Mouse (Mus musculus) heart, embryonic 16.5 days (tissue): ENCODE measurements around the gene Fhdc1. TPM values are rescaled to one million over a fixed set of nuclear protein-coding genes. Genes with fewer than 3 reads are reported as not detected.

Source experiments
- ATAC-seq: fragments of 200-750 bp; cut with Nextera tagmentation; replicated peaks from 2 replicates; pipeline ENCODE4 v1.8.0; 2017; ENCODE audit warnings: moderate number of reproducible peaks; ENCODE audit not compliant: insufficient read depth, low FRiP score; ENCODE audit errors: extremely low read depth
- H3K27ac ChIP-seq: fragments of 300-500 bp; sonication (generic); 2 replicates; pipeline ENCODE4 v1.5.1; 2014; ENCODE audit warnings: mild to moderate bottlenecking, low read length, control low read depth, moderate library complexity
- H3K27me3 ChIP-seq: fragments of 300-500 bp; sonication (generic); 2 replicates; pipeline ENCODE4 v1.6.1; 2014; ENCODE audit warnings: low read length, mixed read lengths; ENCODE audit not compliant: control insufficient read depth, insufficient read depth
- H3K36me3 ChIP-seq: fragments of 300-500 bp; sonication (generic); 2 replicates; pipeline ENCODE4 v1.6.1; 2014; ENCODE audit not compliant: control insufficient read depth, insufficient read depth
- H3K4me1 ChIP-seq: fragments of 300-500 bp; sonication (generic); 2 replicates; pipeline ENCODE4 v1.6.1; 2014; ENCODE audit warnings: low read length, mixed read lengths; ENCODE audit not compliant: control insufficient read depth, insufficient read depth
- H3K4me2 ChIP-seq: fragments of 300-500 bp; sonication (generic); 2 replicates; pipeline ENCODE4 v1.6.1; 2014; ENCODE audit warnings: low read depth, mild to moderate bottlenecking, control low read depth, low read length
- H3K4me3 ChIP-seq: fragments of 300-500 bp; sonication (generic); 2 replicates; pipeline ENCODE4 v1.5.1; 2014; ENCODE audit warnings: mild to moderate bottlenecking, control low read depth, low read length
- H3K9ac ChIP-seq: fragments of 300-500 bp; sonication (generic); 2 replicates; pipeline ENCODE4 v1.6.1; 2014; ENCODE audit warnings: low read length, control low read depth
- H3K9me3 ChIP-seq: fragments of 300-500 bp; sonication (generic); replicated peaks from 2 replicates; pipeline ENCODE4 v1.6.1; 2016; ENCODE audit warnings: low read length; ENCODE audit not compliant: control insufficient read depth
- WGBS: fragments of 180-500 bp; shearing (Covaris S2); extraction: QIAGEN DNeasy Blood & Tissue Kit; methylation state at CpG from one replicate; pipeline ENCODE4 v1.1.7; 2014; 5-methylcytosine and 5-hydroxymethylcytosine counted together
- polyA plus RNA-seq: library from polyadenylated mRNA; unstranded; fragments of >200 nt; fragmentation: Nextera tagmentation; extraction: Ambion mirVana; gene quantifications from 2 replicates; pipeline ENCODE4 v1.2.1, GENCODE M21; 2015

Fhdc1 gene
- polyA plus RNA-seq, 1 experiment from 2014 or later, result 1.7 TPM

- Histone ChIP-seq H3K4me3 (no peak overlapping the region), H3K27me3 (0 out of 2 replicates have a peak, but pooled peaks cover 9% of the 10 kb centered on the region), H3K36me3 (no peaks in the 10 kb centered on the region), H3K27ac (no peak overlapping the region), H3K4me1 (no peaks in the 10 kb centered on the region), H3K9ac (no peak overlapping the region), H3K9me3 (no peaks in the 10 kb centered on the region), H3K4me2 (no peak overlapping the region)
- 73% methylated on average over 9 of the region's 9 CpGs for WGBS
- ATAC-seq, result no peak
Measured at GRCm38 (mm10) chr3:84449015-84449414, 31.2 kb downstream of the Fhdc1 start.

- Histone ChIP-seq H3K27me3 (0 out of 2 replicates have a peak, but pooled peaks cover 12% of the 10 kb centered on the region), H3K4me2 (no peak overlapping the region), H3K9ac (no peak overlapping the region), H3K27ac (no peak overlapping the region), H3K9me3 (no peaks in the 10 kb centered on the region), H3K4me3 (no peak overlapping the region), H3K4me1 (peaks cover 3% of the 10 kb centered on the region; the same call in 1 of the 2 replicates), H3K36me3 (no peaks in the 10 kb centered on the region)
- ATAC-seq, result no peak
- 76% methylated on average over 5 of the region's 5 CpGs for WGBS
Measured at GRCm38 (mm10) chr3:84447803-84448202, 32.4 kb downstream of the Fhdc1 start.

GRCm38 (mm10) chr3:84445838-84446237 lies 34.4 kb downstream of the Fhdc1 start:
- no peak for ATAC-seq
- H3K27me3 ChIP-seq, result peaks cover 15% of the 10 kb centered on the region
- no peaks in the 10 kb centered on the region for H3K9me3 ChIP-seq
- 53% methylated on average over 9 of the region's 9 CpGs for WGBS
- H3K4me2 ChIP-seq, result no peak overlapping the region
- H3K4me3 ChIP-seq, result no peak overlapping the region
- H3K4me1 ChIP-seq, result peaks cover 3% of the 10 kb centered on the region; the same call in 1 of the 2 replicates
- no peaks in the 10 kb centered on the region for H3K36me3 ChIP-seq
- H3K27ac ChIP-seq, result no peak overlapping the region
- no peak overlapping the region for H3K9ac ChIP-seq

GRCm38 (mm10) chr3:84442890-84443289 lies 37.3 kb downstream of the Fhdc1 start:
- no peak overlapping the region for H3K4me3 ChIP-seq
- H3K9me3 ChIP-seq, result no peaks in the 10 kb centered on the region
- no peak overlapping the region for H3K4me2 ChIP-seq
- H3K36me3 ChIP-seq, result no peaks in the 10 kb centered on the region
- H3K27ac ChIP-seq, result no peak overlapping the region
- H3K4me1 ChIP-seq, result peaks cover 15% of the 10 kb centered on the region; the same call in 1 of the 2 replicates
- H3K9ac ChIP-seq, result no peak overlapping the region
- H3K27me3 ChIP-seq, result peaks cover 15% of the 10 kb centered on the region
- no peak for ATAC-seq
- WGBS, result 59% methylated on average over 4 of the region's 4 CpGs

- H3K27me3 ChIP-seq, result peaks cover 10% of the 10 kb centered on the region
- WGBS, result 91% methylated on average over 7 of the region's 7 CpGs
- H3K4me3 ChIP-seq, result no peak overlapping the region
- H3K4me2 ChIP-seq, result no peak overlapping the region
- H3K4me1 ChIP-seq, result peaks cover 28% of the 10 kb centered on the region
- no peak overlapping the region for H3K9ac ChIP-seq
- no peaks in the 10 kb centered on the region for H3K9me3 ChIP-seq
- no peaks in the 10 kb centered on the region for H3K36me3 ChIP-seq
- H3K27ac ChIP-seq, result no peak overlapping the region
- ATAC-seq, result no peak
Measured at GRCm38 (mm10) chr3:84439431-84440210, 40.6 kb downstream of the Fhdc1 start.

- no peak overlapping the region for H3K4me3 ChIP-seq
- H3K4me2 ChIP-seq, result no peak overlapping the region
- no peak overlapping the region for H3K27ac ChIP-seq
- H3K9ac ChIP-seq, result no peak overlapping the region
- peak; percentile 38; the same call in 1 of the 2 replicates for ATAC-seq
- H3K36me3 ChIP-seq, result no peaks in the 10 kb centered on the region
- 53% methylated on average over 7 of the region's 7 CpGs for WGBS
- H3K27me3 ChIP-seq, result peaks cover 6% of the 10 kb centered on the region
- H3K4me1 ChIP-seq, result peaks cover 28% of the 10 kb centered on the region
- no peaks in the 10 kb centered on the region for H3K9me3 ChIP-seq
Measured at GRCm38 (mm10) chr3:84438840-84439239, 41.4 kb downstream of the Fhdc1 start.

- ATAC-seq, result 0 out of 2 replicates have a peak, but pooled peaks have one; percentile 20
- no peak overlapping the region for H3K4me2 ChIP-seq
- no peaks in the 10 kb centered on the region for H3K36me3 ChIP-seq
- no peak overlapping the region for H3K4me3 ChIP-seq
- H3K27ac ChIP-seq, result no peak overlapping the region
- no peaks in the 10 kb centered on the region for H3K9me3 ChIP-seq
- H3K9ac ChIP-seq, result no peak overlapping the region
- peaks cover 3% of the 10 kb centered on the region for H3K27me3 ChIP-seq
- peaks cover 28% of the 10 kb centered on the region for H3K4me1 ChIP-seq
- WGBS, result 56% methylated on average over 11 of the region's 11 CpGs
Measured at GRCm38 (mm10) chr3:84438118-84438517, 42.1 kb downstream of the Fhdc1 start.

- Histone ChIP-seq H3K4me3 (no peak overlapping the region), H3K9ac (no peak overlapping the region), H3K27ac (no peak overlapping the region), H3K4me1 (peaks cover 26% of the 10 kb centered on the region), H3K36me3 (no peaks in the 10 kb centered on the region), H3K4me2 (no peak overlapping the region), H3K9me3 (no peaks in the 10 kb centered on the region), H3K27me3 (no peaks in the 10 kb centered on the region; the same call in none of the 2 replicates)
- ATAC-seq, result no peak
- WGBS, result 91% methylated on average over 7 of the region's 7 CpGs
Measured at GRCm38 (mm10) chr3:84436947-84437346, 43.3 kb downstream of the Fhdc1 start.

- Histone ChIP-seq H3K9ac (no peak overlapping the region), H3K27me3 (no peaks in the 10 kb centered on the region), H3K4me2 (0 out of 2 replicates have a peak overlapping the region, but pooled peaks have one; percentile 14), H3K4me1 (peaks cover 26% of the 10 kb centered on the region), H3K4me3 (no peak overlapping the region), H3K27ac (peak overlapping the region; percentile 30), H3K36me3 (no peaks in the 10 kb centered on the region), H3K9me3 (no peaks in the 10 kb centered on the region)
- 21% methylated on average over 11 of the region's 11 CpGs for WGBS
- 0 out of 2 replicates have a peak, but pooled peaks have one; percentile 21 for ATAC-seq
Measured at GRCm38 (mm10) chr3:84435288-84436043, 44.8 kb downstream of the Fhdc1 start.
